Mouse (Mus musculus) mesoderm, embryonic 11.5 days (tissue): Measurements from ENCODE around the gene Mus81.

Experiments used
- DNase-seq: peaks from one replicate; pipeline ENCODE4 v3.0.0-alpha.2; 2012; ENCODE audit warnings: low read depth, low spot score

Mus81 gene

DNA sequence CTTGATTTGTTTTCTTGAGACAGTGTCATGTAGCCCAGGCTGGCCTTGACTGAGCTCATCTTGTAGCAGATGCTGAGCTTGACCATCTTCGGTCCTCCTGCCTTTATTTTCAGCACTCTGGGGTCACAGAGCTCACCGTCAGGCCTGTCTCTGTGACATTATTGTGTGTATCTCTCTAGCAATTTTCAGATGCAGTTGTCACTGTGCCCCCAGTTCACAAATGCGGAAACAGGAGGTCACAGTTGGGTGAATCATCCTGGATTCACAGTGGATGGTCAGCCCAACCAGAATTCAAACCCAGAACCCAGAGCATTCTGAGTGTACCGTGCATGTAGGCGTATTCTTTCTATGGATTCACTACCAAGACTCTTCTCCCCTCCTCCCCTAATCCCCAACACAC lies 42.5 kb downstream of the Mus81 start:
- no peak for DNase-seq

- no peak for DNase-seq
These were observed 43.2 kb downstream of the Mus81 start for GRCm38 (mm10) chr19:5444954-5445353.

- no peak for DNase-seq
These were observed 43.8 kb downstream of the Mus81 start for GRCm38 (mm10) chr19:5444371-5444908.

DNA sequence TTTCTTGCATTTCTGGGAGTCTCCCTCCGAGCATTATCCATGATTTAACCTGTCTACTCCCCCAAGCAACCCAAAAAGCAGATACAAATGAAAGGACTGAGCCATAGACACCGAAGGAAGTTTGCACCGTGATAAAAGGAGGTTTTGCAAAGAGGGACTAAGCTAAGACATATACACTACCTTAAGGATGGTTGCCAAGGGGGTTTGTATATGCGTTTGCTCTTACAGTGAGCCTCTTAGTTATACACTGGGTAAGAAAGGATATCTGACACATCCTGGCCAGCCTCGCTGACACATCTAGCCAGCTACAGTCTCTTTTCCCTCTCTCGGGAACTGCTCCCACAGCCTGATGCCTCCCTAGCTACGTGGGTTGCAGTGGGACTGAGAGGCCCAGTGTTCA lies 54.3 kb downstream of the Mus81 start:
- DNase-seq: no peak

- DNase-seq: no peak
These were observed 55.0 kb downstream of the Mus81 start for GRCm38 (mm10) chr19:5432992-5433852.
